Mouse (Mus musculus) right cerebral cortex, postnatal 25 days (tissue): ENCODE results near the gene Ubxn4.
"Not testable (repeated sequence)": the region's sequence is repeated elsewhere in the genome, so short reads cannot be mapped to it uniquely, and the experiment has no call there.

Experiments
- DNase-seq: peaks from one replicate; pipeline ENCODE4 v3.0.0; 2022

The Ubxn4 gene

DNA sequence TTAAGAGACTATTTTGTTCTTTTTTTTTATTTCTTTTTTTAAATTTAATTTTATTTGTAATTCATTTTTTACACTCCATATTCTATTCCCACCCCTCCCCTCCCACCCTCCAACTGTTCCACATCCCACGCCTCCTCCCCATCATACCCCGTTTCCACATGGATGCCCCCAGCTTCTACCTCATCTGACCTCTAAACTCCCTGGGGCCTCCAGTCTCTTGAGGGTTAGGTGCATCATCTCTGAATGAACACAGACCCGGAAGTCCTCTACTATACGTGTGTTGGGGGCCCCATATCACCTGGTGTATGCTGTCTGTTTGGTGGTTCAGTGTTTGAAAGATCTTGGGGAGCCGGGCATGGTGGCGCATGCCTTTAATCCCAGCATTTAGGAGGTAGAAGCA, 75.5 kb downstream of the Ubxn4 start:
- not testable (repeated sequence) for DNase-seq

GRCm38 (mm10) chr1:128323026-128323643, 79.4 kb downstream of the Ubxn4 start:
- DNase-seq = no peak

GRCm38 (mm10) chr1:128324776-128325175, 81.0 kb downstream of the Ubxn4 start:
- no peak for DNase-seq

- DNase-seq = no peak
Observed at GRCm38 (mm10) chr1:128327165-128327564, 83.4 kb downstream of the Ubxn4 start.

DNA sequence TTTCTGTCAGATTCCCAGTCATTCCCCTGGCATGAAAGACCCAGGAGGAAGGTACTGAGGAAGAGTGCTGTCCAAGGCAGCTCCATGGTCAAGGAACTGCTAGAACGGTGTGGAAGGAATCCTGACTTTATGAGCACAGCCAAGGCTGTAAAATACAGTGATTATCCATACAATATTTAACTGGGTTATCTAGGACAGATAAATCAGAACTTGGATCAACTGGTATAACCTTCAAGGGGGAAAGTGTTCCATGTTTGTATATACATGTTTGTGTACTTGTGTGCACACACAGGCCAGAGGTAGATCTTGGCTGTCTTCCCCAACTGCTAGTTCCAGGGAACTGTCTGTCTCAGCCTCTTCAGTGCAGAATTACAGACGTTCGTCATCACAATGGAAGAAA, 84.5 kb downstream of the Ubxn4 start, which contains the start of gene Lct:
TSS of gene Lct (minus strand) at position 101 of the 400 bp plus-strand sequence.
- no peak for DNase-seq
